Mouse (Mus musculus): Measurements from ENCODE around the gene Crispld2.

GRCm38 (mm10) chr8:120019297-120019696, 27.1 kb downstream of the Crispld2 start:
- no peak for TF ChIP-seq CTCF (IDR thresholded peaks at IDR 0.05; ENCODE audit: extremely low read depth, insufficient read length, insufficient replicate concordance, low read depth, low read length)
- TF ChIP-seq POLR2A (IDR thresholded peaks at IDR 0.05; ENCODE audit: low read depth, low read length) = no peak
